Mouse (Mus musculus) C2C12 (cell line): ENCODE measurements around the gene Gm765.

Source experiments
- CTCF ChIP-seq: IDR thresholded peaks from one replicate; pipeline ENCODE4 v1.5.1; 2011; ENCODE audit not compliant: control insufficient read depth, insufficient read depth, insufficient read length
- USF1 ChIP-seq: IDR thresholded peaks from one replicate; pipeline ENCODE4 v1.6.1; 2011; ENCODE audit warnings: low read depth, mild to moderate bottlenecking, control low read depth, moderate library complexity

GRCm38 (mm10) chr6:98366199-98366598, 23.6 kb upstream of the Gm765 start:
- TF ChIP-seq USF1 (no peak), CTCF (no peak)
